Mouse (Mus musculus) MEL-GATA-1-ER (cell line): ENCODE data around the gene Mroh3.

ENCODE experiments used
- DNase-seq: peaks from one replicate; pipeline ENCODE4 v3.0.0-alpha.2; 2012; ENCODE audit warnings: low read depth; ENCODE audit errors: extremely low read depth

Gene Mroh3

DNA sequence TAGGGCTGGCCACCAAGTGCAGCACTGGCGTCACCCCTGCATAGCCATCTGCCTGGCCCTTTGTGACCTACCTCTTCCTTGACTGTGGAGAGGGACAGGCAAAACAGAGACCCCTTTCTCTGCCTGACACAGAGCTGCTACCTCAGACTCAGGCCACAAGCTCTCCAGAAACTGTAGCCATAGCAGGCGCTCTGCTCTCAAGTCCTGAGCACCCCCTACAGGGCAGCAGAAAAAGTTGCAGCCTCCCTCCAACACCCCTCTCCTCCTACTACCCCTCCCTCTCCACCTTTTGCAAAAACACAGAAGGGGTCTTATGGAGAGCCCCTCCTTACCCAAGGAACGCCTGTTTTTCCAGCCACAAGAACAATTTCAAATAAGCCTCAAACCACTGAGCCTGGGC is at the start of gene Mroh3:
Gene Mroh3 (minus strand): TSS at position 26 of the 400 bp plus-strand sequence.
- DNase-seq = no peak

DNA sequence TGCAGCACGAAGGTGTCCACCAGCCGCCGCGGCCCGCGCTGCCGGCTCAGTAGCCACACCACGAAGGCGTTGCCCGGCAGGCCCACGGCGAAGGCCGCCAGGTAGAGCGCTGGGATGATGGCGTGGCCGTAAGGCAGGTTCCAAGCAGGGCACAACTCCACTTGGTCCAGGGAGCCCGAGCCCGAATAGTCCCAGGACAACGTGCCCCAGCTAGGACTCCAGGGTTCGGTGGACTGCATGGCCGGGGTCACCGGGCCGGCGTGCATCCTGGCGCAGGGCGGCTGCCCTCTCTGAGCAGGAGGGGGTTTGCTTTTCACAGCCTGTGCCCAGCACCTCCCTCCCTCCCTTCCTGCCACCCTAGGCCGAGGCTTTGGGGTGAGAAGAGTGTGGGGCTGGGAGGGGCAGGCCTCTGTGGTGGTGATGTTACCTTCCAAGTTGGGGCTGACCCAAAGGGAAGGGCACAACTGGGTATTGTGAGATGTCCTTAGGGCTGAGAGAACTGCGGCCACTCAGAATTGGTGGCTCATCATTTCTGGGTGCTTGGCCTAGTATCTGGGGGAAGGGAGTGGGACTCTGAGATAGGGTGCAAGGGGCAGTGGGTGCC is 48.1 kb upstream of the Mroh3 start, which contains the start of gene Gpr25:
Gene Gpr25 (minus strand): TSS at position 239 of the 604 bp plus-strand sequence.
- DNase-seq = no peak

DNA sequence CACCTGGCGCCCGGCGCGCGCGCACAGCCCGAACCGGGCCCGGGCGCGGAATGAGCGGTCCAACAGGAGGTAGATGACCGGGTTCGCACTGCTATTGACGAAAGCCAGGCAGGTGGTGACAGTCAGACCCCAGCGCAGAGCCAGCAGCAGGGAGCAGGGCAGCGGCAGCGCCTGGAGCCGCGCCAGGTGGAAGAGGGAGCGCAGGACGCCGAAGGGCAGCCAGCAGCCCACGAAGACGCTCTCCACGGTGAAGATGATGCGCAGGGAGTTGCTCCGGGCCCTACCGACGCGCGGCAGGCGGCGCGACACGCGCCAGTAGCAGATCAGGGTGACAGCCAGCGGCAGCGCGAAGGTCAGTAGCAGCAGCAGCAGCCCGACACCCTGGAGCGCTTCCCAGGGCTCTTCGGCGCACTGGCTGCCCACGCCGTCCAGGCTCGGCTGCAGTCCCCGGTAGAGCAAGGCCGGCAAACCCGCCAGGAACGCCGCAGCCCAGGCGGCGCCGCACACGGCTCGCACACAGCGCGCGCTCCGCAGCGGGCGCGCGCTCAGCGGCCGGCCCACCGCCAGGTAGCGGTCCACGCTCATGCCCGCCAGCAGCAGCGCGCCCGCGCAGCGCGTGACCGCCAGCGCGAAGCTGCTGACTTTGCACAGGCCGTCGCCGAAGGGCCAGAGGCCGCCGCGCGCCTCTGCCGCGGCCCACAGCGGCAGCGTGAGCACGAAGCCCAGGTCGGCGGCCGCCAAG is 47.4 kb upstream of the Mroh3 start:
- no peak for DNase-seq

DNA sequence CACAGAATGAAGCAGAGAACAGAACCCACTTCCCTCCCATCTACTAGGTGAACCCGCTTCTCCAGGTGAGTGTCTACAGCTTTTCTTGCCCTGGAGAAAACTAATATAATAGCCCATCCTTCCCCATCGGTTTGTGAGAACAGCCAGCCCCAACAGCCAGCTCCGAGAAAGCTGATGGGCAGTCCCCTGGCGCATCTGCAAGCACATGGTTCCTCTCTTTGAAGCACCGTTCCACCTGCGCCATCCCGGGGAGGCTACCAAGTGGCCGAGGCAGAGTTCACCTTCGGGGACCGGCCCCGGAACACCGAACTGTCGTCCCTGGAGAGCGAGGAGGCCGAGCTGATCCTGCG is 46.9 kb upstream of the Mroh3 start:
- DNase-seq = no peak

DNA sequence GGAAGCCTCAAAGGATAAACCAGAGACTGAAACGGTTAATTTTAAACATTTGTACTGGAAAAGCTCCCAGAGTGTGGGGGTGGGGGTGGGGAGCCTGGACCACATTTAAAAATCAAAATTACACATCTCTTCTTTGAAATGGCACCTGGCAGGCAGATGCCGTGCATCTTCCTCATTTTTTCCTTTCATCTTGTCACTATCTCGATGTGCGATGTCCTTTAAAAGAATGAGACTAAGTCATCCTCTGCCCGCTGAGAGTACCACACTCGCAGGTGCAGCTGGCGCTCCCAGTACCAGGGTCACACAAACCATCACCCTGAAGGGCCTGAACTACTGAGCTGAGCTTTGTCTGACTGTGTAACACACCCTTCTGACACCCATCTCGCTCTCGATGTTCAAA is 45.9 kb upstream of the Mroh3 start:
- no peak for DNase-seq

DNA sequence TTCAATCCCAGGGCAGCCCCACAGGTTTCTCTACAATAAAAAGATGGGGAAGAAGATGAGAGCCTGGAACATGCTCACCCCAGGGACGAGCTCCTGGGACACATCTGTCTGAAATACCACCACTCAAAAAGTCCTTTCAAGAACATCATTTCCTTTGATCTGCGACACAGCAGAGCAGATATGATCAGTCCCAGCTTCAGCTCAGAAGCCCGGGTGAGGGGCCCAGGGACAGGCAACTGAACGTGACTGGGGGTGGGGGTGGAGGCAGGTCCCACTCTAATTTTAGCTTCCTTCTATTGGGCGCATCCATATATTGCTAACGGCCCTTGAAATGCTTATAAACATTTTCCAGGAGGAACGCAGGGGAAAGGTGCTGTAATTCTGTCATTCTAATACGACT is 43.0 kb upstream of the Mroh3 start:
- no peak for DNase-seq

DNA sequence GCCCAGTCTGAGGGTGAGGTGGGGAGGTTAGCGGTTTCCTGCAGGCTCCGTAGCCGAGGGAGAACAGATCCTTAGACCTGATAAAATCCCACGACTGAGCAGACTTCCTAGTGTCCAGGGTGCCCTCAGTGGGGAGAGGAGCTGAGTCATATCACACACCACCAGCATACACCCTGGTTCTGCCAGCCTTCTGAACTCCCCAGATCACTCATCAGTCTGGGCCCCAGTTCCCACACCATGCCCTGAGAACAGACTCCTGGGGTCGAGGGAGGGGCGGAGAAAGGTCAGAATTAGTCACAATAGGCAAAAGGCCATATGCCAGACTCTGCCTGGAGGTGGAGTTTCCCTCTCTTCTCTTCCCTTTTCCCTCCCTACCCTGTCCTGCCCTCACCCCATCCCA is 42.5 kb upstream of the Mroh3 start:
- DNase-seq = no peak

DNA sequence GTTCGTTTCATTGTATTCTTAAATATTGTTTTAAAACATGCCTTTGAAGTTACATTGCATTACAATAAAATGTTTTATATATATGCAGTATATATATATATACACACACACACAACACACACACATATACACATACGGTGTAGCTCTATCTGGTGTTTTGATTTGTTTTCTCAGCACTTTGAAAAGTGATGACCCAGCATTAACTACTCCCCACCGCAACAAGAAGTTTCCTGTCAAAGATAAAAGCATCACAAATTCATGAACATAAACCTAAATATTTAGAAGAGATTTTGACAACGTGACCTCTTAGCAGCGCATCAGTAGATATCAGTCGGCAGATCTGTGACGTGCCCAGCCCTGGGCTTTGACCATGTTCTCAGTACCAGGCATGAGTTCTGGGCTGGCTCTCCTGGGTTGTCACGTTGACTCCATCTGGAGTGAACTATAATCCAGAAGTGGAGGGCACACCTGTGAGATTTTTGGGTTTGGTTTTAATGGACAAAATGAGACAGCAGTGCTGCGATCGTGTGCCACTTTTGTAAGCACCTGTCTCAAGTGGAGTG is 42.0 kb upstream of the Mroh3 start:
- no peak for DNase-seq

DNA sequence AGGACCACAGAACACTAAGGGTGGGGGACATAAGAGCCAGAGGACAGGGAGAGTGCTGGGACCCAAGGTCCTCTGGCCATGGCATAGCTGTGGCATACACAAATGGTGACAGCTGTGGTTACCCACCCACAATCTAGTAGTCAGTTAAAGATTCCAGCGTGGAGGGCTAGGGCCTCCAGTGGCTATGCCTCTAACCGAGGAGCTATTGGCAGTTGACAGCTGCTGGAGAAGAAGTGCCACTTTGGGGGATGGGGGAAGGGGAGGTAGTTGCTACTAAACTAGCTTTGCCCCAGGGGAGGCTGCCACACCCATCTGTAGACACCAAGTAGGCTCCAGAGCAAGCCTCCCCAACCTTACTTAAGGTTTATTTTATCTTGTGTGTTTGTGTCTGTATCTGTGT is 40.8 kb upstream of the Mroh3 start:
- no peak for DNase-seq

DNA sequence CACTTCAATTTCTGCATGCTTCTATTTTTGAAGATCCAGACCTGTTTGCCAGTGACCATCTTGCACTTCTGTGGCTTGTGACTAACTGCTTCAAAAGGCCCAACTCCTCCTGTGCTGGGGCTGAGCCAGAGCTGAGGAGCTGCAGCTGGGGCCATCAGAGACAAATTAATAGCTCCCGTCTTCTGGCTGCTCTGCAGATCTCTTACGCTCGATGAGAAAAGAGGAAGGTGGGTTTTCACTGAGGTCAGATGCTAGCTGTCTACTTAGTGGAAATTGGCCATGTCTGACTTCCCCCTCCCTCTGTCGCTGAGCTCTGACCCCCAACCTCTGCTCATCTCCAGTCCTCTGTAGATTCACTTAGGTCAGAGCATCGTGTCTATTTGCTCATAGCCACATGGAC is 37.0 kb upstream of the Mroh3 start:
- no peak for DNase-seq

DNA sequence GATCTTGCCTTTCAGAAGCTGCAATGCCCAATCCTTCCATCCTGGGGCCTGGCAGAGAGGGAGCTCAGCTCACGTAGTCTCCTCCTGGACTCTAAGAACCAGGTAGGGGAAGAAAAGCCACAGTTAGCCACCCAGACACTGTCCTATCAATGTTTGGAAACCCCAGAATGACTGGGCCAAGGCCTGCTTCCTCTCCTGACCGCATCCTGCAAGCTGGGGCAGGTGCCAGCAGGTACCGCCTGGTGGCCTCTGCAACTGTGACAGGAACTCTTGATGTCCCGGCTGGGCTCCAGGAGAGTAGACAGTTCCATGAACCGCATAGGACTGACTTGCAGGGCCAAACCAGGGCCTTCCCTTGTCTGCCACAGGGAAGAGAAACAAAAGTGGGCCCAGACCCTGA is 34.8 kb upstream of the Mroh3 start:
- no peak for DNase-seq

DNA sequence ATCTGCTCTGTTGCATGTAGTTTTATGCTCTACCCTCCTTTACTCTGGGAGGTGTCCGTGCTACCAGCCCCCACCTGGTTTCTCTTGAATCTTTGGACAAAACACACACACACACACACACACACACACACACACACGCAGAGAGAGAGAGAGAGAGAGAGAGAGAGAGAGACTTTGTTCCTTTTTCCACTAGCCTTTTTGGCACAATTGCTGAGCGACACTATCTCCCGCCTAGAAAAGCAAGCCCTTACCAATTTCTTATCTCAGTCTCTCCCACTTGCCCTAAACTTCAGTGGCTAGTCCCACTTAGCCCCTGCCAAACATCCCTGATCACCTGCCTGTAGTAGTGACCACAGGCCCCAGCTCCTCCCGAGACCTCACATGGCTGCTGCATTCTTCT is 31.8 kb upstream of the Mroh3 start:
- DNase-seq = no peak

DNA sequence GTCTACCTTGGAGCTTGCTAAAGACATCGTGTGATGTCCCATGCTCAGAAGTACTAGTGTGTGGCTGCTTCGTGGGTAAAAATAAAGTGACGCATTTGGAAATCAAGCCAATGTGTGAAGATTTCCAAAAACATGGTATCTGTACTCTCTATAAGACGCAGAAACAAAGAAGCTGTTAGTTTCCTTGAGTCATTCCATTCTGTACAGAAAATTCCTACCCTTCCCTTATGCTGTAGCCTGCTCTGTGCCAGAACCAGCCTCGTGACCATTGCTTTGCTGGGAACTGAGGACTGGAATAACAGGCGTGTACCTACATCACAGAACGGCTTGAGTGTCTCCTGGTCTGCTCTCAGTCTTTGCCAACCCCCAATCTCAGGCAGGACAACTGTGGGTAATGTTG is 29.2 kb upstream of the Mroh3 start:
- no peak for DNase-seq

DNA sequence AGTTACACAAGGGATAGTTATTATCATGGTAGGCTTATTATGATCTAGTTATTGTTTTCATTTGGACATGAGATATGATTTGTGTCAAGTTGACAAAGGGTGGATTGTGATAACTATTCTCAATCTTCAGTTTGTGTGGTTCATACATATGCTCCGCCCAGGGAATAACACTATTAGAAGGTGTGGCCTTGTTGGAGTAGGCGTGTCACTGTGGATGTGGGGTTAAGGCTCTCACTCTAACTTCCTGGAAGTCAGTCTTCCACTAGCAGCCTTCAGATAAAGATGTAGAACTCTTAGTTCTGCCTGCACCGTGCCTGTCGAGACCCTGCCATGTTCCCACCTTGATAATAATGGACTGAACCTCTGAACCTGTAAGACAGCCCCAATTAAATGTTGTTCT is 25.9 kb upstream of the Mroh3 start:
- no peak for DNase-seq

DNA sequence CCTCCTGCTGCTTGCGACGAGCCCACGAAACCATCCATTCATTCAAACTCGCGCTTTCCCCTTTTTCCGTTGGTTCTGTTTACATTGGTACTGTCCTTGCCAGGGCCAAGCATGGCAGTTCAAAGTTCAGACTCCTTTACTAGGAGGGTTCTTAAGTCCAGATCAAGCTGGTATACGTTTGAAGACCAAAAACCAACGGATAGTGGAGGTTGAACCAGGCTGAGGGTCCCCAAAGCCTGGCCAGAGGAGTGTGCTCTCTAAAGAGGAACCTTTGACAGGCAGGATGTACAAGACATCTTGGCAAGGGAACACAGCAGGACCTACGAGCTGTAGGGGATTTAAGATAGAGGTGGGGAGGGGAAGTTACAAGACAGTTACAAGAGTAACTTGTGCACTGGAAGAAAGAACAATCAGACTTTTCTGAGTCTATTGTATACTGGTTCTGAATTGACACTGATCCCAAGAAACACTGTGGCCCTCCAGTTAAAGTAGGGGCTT is 22.0 kb upstream of the Mroh3 start:
- DNase-seq = peak; percentile 78

DNA sequence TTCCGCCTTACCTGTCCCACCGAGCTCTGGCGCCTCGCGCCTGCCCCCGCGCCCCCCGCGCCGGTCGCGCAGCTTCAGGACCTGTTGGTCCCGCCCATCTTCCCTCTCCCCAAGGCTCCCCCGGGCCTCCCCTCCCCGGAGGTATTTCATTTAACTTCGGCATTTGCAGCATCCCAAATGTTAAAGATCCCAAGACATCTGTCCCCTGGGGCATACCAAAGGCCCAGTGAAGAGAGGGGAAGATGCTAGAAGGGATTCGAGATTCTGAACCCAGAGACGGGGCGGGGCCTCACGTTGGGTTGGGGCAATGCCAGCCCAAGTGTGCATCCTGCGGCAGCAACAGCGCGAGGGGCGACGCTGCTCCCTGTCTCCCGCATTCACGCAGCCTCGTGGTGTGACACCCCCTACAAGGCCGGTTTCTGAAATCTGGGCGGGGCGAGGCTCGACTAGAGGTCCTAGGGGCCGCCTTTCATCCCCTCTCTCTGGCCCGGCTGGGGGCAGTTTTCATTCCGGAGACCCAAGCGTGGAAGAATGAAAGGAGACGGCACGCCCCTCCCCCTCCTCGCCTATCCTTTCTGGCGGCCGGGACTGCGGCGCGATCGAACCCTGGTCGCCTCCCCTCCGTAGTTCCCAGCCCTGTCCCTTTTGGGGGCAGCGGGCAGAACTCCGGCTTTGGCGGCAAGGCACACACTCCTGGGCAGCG is 21.4 kb upstream of the Mroh3 start, which contains the start of gene Inava:
Gene Inava (minus strand): TSS at position 373 of the 703 bp plus-strand sequence.
- peak; percentile 66 for DNase-seq

DNA sequence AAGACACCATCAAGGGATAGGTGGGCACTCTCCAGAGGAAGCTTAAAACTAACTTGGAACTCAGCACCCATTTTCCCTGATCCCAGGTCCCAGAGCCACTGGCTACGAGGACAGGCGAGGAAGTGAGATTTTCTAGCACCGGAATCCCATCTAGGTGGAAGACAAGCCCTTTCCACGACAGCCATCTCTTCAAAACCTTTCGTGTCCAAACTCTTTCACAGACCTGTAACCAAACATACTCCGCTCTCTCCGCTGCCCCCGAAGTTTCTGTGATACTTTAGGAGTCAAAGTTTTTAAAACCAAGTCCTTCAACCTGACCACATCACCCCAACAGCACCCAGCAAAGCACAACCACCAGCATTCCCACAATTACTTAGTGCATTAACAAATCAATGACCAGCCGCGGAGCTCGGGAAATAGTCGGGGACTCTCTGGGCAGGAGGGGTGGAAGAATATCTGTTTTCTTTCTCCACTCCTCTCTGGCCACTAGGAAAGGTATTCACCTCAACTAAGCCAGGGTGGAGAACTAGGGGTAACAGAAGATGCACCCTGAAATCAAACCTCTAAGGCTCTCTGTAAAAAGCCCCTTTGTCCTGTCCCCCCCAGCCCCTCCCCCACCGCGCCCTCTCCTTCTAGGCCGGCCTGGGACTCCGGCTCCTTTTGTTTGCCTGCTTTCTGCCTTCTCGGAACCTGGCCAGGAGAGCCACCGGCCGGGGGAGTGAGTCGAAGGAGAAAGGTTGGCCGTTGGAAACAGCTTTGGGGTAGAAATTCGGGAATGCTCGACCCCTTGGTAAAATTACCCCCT is 20.6 kb upstream of the Mroh3 start:
- DNase-seq = no peak

DNA sequence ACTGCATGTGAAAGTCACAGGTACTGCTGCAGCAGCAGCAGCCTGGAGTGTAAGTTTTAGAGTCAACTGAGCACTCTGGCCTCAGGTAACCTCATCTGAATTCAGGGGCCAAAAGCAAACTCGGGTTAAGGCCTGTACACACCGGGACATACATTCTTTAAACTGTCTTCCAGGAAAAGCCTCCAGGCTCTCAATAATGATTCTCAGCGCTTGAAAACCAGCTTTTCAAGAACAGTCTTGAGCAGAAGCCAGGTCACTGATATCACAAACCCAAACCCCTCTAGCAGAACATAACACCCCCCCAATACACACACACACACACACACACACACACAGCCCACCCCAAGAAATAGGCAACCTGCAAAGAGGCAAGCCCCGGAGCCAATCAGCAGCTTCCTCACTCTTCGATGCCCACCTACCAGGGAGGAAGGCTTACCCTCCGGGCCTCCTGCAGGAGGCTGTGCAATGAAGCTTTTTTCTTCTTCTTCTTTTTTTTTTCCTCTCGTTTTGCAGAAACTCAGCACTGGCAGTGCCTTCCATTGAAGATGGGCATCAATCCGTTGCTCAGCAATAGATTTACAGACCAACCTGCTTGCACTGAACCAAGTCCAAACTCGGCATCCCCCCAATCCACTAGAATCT is 19.8 kb upstream of the Mroh3 start:
- no peak for DNase-seq

DNA sequence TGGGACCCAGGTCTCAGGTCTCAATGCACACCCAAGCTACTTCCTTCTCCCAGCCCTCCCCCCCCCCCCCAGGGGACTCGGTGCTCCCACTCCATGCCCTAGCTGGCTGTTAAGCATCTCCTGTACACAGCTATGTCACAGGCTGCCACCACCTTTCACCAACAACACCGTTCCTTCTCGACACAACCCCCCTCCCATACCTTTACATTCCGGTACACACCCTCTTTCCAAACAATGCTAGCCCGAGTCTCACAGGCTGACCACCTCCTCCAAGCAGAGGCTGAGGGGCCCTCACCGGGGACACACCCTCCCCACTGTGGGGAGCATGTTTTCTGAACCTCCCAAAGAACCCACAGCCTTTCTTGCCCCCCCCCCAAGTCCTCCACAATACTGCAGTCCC is 19.0 kb upstream of the Mroh3 start:
- no peak for DNase-seq

DNA sequence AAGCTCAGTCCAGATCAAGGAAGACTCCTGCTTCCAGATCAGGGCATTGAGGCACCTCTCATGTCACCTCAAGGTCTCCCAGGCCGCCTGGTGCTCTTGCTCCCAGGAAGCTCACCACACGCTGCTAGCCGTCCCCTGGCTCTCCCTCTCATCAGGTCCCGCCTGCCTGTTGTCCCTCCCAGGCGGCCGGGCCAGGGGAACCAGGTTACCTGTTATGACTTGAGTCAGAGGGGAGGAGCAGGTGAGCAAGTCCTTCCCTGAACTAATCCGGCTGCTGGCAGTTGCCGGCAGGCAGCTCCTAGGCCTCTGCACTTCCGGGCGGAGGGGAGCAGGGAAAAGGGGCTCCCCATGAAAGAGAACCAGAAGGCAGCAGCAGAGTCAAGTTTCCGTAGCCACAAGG is 17.6 kb upstream of the Mroh3 start:
- no peak for DNase-seq

DNA sequence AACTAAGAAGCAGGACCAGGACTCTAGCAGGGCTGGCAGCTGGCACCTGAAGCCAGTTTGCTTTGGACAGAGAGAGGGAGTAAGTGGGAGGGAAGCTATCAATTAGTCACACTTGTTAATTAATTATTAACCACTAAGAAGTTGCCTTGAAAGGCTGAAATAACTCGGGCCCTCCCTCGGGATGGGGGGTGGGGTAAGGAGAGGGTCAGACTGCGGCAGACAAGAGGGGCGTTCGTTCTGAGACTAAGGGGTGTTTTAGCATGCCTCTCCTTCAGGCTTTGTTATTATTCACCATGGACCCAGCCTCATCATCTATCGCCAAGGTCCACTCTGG is 16.4 kb upstream of the Mroh3 start:
- DNase-seq = no peak
